Mouse (Mus musculus) kidney, adult 2 months (tissue): ENCODE data around the gene Gm13289.

ENCODE experiments used
- CTCF ChIP-seq: fragments of 200-500 bp; conservative IDR thresholded peaks from 2 replicates; pipeline ENCODE4 v1.5.1; 2011; ENCODE audit warnings: low read depth, mild to moderate bottlenecking, control low read depth, low read length, moderate library complexity, mixed read lengths; ENCODE audit not compliant: insufficient read depth, insufficient read length
- POLR2A ChIP-seq: fragments of 200-500 bp; IDR thresholded peaks from one replicate; pipeline ENCODE4 v1.6.1; 2011; ENCODE audit warnings: low read depth, low read length, control low read depth

DNA sequence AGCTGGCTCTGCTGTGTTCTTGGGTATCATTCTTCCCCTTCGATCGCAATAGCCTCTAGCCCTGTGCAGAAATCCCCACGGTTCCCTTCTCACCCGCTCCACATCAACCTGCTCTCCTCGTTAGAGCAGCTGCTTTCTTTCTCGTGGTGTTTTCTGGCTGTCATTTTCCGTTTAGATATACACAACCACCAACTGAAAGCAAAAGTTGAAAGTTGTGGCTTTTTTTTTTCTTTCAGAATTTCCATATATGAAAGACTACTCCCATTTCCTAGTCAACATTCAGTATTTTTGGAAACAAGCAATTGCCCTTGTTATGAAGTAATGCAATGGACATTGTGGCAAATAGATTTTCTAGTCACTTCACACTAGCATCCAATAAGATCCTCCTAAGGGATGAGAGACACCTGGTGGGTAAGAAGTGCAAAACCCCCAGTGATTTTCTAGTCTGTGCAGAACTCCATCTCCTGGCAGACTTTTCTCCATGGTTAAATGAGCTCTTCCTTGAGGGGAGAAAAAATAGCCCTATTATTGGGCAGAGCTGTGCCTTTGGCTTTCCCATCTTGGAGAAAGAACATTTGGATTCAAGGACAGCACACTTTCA, 33.9 kb upstream of the Gm13289 start:
- TF ChIP-seq CTCF (no peak), POLR2A (no peak)
